Mouse (Mus musculus): ENCODE measurements at regions not wholly inside any gene's neighbourhood (a gene's known extent, or its start where the extent isn't known, plus 50 kb on each side); places are given as distances from the start of the nearest gene placed in this dataset.

DNA sequence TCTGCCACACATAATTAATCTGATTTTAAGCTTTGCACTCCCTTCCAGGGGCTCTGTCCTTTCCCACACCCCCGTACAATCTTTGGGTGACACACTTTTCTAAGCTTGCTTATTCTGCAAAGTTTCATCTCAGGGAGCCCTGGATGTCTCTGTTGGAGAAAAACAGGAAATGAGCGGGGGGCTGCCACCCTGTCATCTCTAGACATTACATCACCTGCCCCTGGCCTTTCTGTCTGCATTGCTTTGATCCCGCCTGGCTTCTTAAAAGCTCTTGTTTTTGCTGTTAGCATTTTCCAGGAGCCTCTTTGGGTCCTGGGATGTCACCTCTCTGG, 180.2 kb upstream of the Map1b start:
- no peaks in the 10 kb centered on the region for H3K27me3 ChIP-seq (ENCODE audit: control insufficient read depth, insufficient read depth, low read length)
- no peaks in the 10 kb centered on the region for H3K36me3 ChIP-seq (ENCODE audit: control insufficient read depth, insufficient read depth, low read length)
- H3K4me3 ChIP-seq (ENCODE audit: control insufficient read depth, low read depth, low read length) = no peak overlapping the region
- no peak overlapping the region for H3K27ac ChIP-seq (ENCODE audit: control insufficient read depth, insufficient read depth, low read depth, low read length)
- TF ChIP-seq POLR2A (IDR thresholded peaks at IDR 0.05; ENCODE audit: control insufficient read depth, low read depth, low read length) = no peak
- TF ChIP-seq CTCF (IDR thresholded peaks at IDR 0.05; ENCODE audit: control insufficient read depth, insufficient read depth, insufficient replicate concordance, low read depth, low read length) = no peak
- H3K4me1 ChIP-seq (ENCODE audit: control insufficient read depth, insufficient read depth, low read length) = peaks cover 3% of the 10 kb centered on the region

DNA sequence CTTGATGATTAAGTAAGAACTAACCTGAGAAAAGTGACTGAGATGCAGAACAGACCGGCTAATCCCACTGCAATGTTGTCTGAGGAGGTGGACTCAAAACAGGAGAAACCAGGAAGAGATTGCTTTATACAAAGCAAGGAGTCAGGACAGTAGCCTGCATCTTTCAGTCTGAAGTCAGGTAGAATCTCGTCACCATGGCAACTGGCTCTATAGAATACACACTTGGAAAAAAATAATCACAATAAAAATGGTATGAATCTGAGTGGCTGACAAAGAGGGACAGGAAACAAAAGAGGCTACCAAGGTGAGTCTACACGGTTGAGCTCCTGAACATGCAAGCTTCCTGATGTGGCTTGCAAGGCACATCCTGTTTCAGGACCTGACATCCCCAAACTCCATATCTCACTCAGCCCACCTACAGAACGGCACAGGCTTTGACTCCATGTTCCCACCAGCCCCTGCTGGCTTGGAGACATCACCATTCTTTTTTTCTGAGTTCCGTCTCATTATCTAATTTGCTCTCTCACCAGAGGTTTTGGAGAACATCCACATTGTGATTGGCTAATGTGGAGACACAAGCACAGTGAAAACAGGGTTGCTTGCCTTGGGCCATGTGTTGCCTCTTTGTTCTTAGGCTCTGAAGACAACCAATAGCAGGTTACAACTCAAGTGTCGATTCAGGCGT, 179.7 kb upstream of the Map1b start:
- Histone ChIP-seq H3K4me1 (ENCODE audit: control insufficient read depth, insufficient read depth, low read length) (peaks cover 3% of the 10 kb centered on the region), H3K27ac (ENCODE audit: control insufficient read depth, insufficient read depth, low read depth, low read length) (no peak overlapping the region), H3K4me3 (ENCODE audit: control insufficient read depth, low read depth, low read length) (no peak overlapping the region), H3K27me3 (ENCODE audit: control insufficient read depth, insufficient read depth, low read length) (no peaks in the 10 kb centered on the region), H3K36me3 (ENCODE audit: control insufficient read depth, insufficient read depth, low read length) (no peaks in the 10 kb centered on the region)
- no peak for TF ChIP-seq CTCF (IDR thresholded peaks at IDR 0.05; ENCODE audit: control insufficient read depth, insufficient read depth, insufficient replicate concordance, low read depth, low read length)
- no peak for TF ChIP-seq POLR2A (IDR thresholded peaks at IDR 0.05; ENCODE audit: control insufficient read depth, low read depth, low read length)

DNA sequence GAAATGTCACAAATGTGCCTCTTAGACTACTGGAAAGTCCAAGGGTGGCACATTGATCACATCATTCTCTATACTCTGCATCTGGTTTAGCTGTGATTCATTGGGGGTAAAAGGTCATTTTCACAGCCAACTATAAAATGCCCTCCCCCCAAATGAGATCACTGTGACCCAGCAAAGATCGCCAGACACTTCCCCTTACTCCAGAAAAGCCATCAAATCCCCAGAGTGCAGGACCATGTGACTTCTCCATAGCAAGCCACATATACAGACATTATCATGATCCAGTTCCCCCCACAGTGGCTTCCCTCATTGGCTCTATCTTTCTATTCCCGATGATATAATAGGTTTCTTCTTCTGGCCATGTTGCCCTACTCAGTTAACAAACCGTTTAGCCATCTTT, 163.6 kb upstream of the Map1b start:
- no peaks in the 10 kb centered on the region for H3K4me1 ChIP-seq (ENCODE audit: control insufficient read depth, insufficient read depth, low read length)
- H3K36me3 ChIP-seq (ENCODE audit: control insufficient read depth, insufficient read depth, low read length) = no peaks in the 10 kb centered on the region
- no peaks in the 10 kb centered on the region for H3K27me3 ChIP-seq (ENCODE audit: control insufficient read depth, insufficient read depth, low read length)
- no peak overlapping the region for H3K4me3 ChIP-seq (ENCODE audit: control insufficient read depth, low read depth, low read length)
- no peak overlapping the region for H3K27ac ChIP-seq (ENCODE audit: control insufficient read depth, insufficient read depth, low read depth, low read length)
- no peak for TF ChIP-seq CTCF (IDR thresholded peaks at IDR 0.05; ENCODE audit: control insufficient read depth, insufficient read depth, insufficient replicate concordance, low read depth, low read length)
- TF ChIP-seq POLR2A (IDR thresholded peaks at IDR 0.05; ENCODE audit: control insufficient read depth, low read depth, low read length) = no peak

DNA sequence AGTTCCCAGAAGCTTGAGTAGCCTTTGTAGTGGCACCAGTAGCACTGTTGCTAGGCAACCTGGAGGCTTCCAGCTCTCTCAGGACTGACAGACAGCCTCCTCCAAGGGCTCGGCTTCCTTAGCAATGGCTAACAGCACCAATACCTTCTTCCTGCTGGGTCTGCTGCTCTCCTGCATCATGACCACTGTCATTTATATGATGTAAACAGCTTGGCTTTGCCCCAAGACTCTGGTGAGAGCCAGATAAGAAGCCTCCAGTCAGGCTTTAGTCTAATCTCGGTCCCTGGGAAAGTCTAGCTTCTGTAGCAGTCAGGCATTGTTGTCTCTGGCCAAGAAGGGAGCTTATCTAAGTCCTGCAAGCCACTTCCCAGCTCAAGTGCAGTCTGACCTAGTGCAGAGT, 163.1 kb upstream of the Map1b start:
- Histone ChIP-seq H3K27ac (ENCODE audit: control insufficient read depth, insufficient read depth, low read depth, low read length) (no peak overlapping the region), H3K27me3 (ENCODE audit: control insufficient read depth, insufficient read depth, low read length) (no peaks in the 10 kb centered on the region), H3K36me3 (ENCODE audit: control insufficient read depth, insufficient read depth, low read length) (no peaks in the 10 kb centered on the region), H3K4me3 (ENCODE audit: control insufficient read depth, low read depth, low read length) (no peak overlapping the region), H3K4me1 (ENCODE audit: control insufficient read depth, insufficient read depth, low read length) (no peaks in the 10 kb centered on the region)
- no peak for TF ChIP-seq POLR2A (IDR thresholded peaks at IDR 0.05; ENCODE audit: control insufficient read depth, low read depth, low read length)
- no peak for TF ChIP-seq CTCF (IDR thresholded peaks at IDR 0.05; ENCODE audit: control insufficient read depth, insufficient read depth, insufficient replicate concordance, low read depth, low read length)

DNA sequence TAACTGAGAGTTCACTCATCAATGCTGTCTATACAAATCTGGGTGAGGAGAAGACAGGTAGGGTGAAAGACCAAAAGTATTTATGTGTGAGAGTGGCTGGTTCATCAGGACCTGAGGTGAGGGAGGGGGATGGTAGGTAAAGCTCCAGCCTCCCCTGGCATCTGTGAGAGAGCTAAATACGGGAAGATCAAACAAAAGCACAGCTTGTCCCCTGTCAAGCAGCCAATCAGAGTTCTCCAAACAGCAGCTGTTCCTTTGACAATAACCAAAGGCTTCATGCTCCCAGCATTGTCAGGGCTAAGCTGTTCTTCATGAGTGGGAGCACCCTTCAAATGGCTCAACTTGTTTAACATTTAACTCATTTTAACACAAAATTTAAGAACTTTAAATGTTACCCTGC, 160.1 kb upstream of the Map1b start:
- no peaks in the 10 kb centered on the region for H3K4me1 ChIP-seq (ENCODE audit: control insufficient read depth, insufficient read depth, low read length)
- H3K4me3 ChIP-seq (ENCODE audit: control insufficient read depth, low read depth, low read length) = no peak overlapping the region
- H3K27ac ChIP-seq (ENCODE audit: control insufficient read depth, insufficient read depth, low read depth, low read length) = no peak overlapping the region
- TF ChIP-seq CTCF (IDR thresholded peaks at IDR 0.05; ENCODE audit: control insufficient read depth, insufficient read depth, insufficient replicate concordance, low read depth, low read length) = no peak
- TF ChIP-seq POLR2A (IDR thresholded peaks at IDR 0.05; ENCODE audit: control insufficient read depth, low read depth, low read length) = no peak
- H3K27me3 ChIP-seq (ENCODE audit: control insufficient read depth, insufficient read depth, low read length) = no peaks in the 10 kb centered on the region
- H3K36me3 ChIP-seq (ENCODE audit: control insufficient read depth, insufficient read depth, low read length) = no peaks in the 10 kb centered on the region

DNA sequence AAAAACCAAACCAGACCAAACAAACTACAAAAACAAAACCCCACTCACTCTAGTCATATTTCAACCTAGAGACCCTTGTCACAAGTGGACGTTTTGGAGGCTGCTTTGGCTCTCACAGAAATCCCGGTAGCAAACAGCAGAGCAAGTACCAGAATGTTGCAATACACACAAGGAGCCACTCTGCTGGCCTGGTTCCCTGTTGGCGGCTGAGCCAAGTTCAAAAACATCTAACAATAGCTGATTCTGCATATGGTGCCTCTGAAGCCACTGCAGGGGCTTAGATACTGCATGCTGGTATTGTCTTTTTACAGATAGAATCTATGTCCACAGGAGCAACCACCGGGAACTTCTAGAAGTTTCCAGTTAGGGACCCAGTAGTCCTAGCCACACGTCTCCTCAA, 159.6 kb upstream of the Map1b start:
- Histone ChIP-seq H3K4me1 (ENCODE audit: control insufficient read depth, insufficient read depth, low read length) (no peaks in the 10 kb centered on the region), H3K36me3 (ENCODE audit: control insufficient read depth, insufficient read depth, low read length) (no peaks in the 10 kb centered on the region), H3K27me3 (ENCODE audit: control insufficient read depth, insufficient read depth, low read length) (no peaks in the 10 kb centered on the region), H3K4me3 (ENCODE audit: control insufficient read depth, low read depth, low read length) (no peak overlapping the region), H3K27ac (ENCODE audit: control insufficient read depth, insufficient read depth, low read depth, low read length) (no peak overlapping the region)
- TF ChIP-seq CTCF (IDR thresholded peaks at IDR 0.05; ENCODE audit: control insufficient read depth, insufficient read depth, insufficient replicate concordance, low read depth, low read length) = no peak
- no peak for TF ChIP-seq POLR2A (IDR thresholded peaks at IDR 0.05; ENCODE audit: control insufficient read depth, low read depth, low read length)

DNA sequence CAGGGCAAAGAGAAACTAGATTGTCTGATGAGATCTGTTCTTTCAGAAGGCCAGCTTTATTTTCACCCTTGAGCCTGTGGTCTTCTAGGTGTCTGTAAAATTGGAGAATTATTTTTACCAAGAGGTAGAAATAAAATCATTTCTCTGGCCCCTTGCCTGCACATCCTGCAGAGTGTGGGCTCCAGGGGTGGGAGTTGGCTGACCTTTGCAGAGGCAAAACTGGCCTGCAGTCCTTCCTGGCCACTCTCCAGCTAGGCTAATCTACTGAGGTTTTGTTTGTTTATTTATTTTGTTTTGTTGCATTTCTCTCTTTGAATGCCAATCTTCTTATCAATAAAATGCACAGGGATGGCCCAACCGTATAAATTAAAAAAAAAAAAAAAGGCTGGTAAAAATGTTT, 156.4 kb upstream of the Map1b start:
- TF ChIP-seq CTCF (IDR thresholded peaks at IDR 0.05; ENCODE audit: control insufficient read depth, insufficient read depth, insufficient replicate concordance, low read depth, low read length) (no peak), POLR2A (IDR thresholded peaks at IDR 0.05; ENCODE audit: control insufficient read depth, low read depth, low read length) (no peak)
- Histone ChIP-seq H3K4me1 (ENCODE audit: control insufficient read depth, insufficient read depth, low read length) (no peaks in the 10 kb centered on the region), H3K27ac (ENCODE audit: control insufficient read depth, insufficient read depth, low read depth, low read length) (no peak overlapping the region), H3K27me3 (ENCODE audit: control insufficient read depth, insufficient read depth, low read length) (no peaks in the 10 kb centered on the region), H3K4me3 (ENCODE audit: control insufficient read depth, low read depth, low read length) (no peak overlapping the region), H3K36me3 (ENCODE audit: control insufficient read depth, insufficient read depth, low read length) (no peaks in the 10 kb centered on the region)

DNA sequence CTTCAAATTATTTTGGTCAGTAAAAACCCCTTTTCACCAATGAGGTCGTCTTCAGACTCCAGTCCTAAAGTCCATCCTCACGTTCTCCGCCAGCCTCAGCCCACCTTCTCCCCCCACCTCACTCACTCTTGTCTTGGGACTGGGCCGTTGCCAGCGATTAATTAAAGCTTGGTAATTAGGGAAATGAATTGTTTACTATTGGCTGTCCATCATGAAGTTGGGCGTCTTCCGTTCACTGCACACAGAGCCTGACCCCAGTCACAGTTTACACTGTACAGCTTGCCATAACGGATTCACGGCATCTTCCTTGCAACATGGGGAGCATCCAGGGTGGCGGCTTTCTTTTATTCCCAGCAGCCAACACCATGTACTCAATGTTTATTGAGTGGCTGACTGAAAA, 155.4 kb upstream of the Map1b start:
- TF ChIP-seq POLR2A (IDR thresholded peaks at IDR 0.05; ENCODE audit: control insufficient read depth, low read depth, low read length) = no peak
- no peak for TF ChIP-seq CTCF (IDR thresholded peaks at IDR 0.05; ENCODE audit: control insufficient read depth, insufficient read depth, insufficient replicate concordance, low read depth, low read length)

More for the DNA sequence above, 155.4 kb upstream of the Map1b start:
- Histone ChIP-seq H3K4me1 (ENCODE audit: control insufficient read depth, insufficient read depth, low read length) (no peaks in the 10 kb centered on the region), H3K27me3 (ENCODE audit: control insufficient read depth, insufficient read depth, low read length) (no peaks in the 10 kb centered on the region), H3K27ac (ENCODE audit: control insufficient read depth, insufficient read depth, low read depth, low read length) (no peak overlapping the region), H3K4me3 (ENCODE audit: control insufficient read depth, low read depth, low read length) (no peak overlapping the region), H3K36me3 (ENCODE audit: control insufficient read depth, insufficient read depth, low read length) (no peaks in the 10 kb centered on the region)

Measured in testis, adult 2 months (tissue).